Mouse (Mus musculus) midbrain, postnatal 0 days (tissue): ENCODE measurements around the gene Aagab. TPM values are rescaled to one million over a fixed set of nuclear protein-coding genes. Genes with fewer than 3 reads are reported as not detected.

Experiments used
- ATAC-seq: fragments of 200-750 bp; cut with Nextera tagmentation; 2 replicates; pipeline ENCODE4 v1.8.0; 2017; ENCODE audit warnings: moderate number of reproducible peaks, mild to moderate bottlenecking, moderate TSS enrichment, moderate library complexity; ENCODE audit not compliant: low FRiP score
- DNase-seq: peaks from one replicate; pipeline ENCODE4 v3.0.0-alpha.2; 2015; ENCODE audit warnings: low spot score
- H3K27ac ChIP-seq: fragments of 300-500 bp; sonication (generic); 2 replicates; pipeline ENCODE4 v1.5.1; 2014; ENCODE audit warnings: low read depth, mild to moderate bottlenecking, low read length, mixed read lengths
- H3K27me3 ChIP-seq: fragments of 300-500 bp; sonication (generic); 2 replicates; pipeline ENCODE4 v1.6.1; 2014; ENCODE audit warnings: low read length, control low read depth, mixed read lengths; ENCODE audit not compliant: insufficient read depth
- H3K36me3 ChIP-seq: fragments of 300-500 bp; sonication (generic); 2 replicates; pipeline ENCODE4 v1.6.1; 2014; ENCODE audit warnings: low read length, control low read depth, mixed read lengths; ENCODE audit not compliant: insufficient read depth
- H3K4me1 ChIP-seq: fragments of 300-500 bp; sonication (generic); 2 replicates; pipeline ENCODE4 v1.6.1; 2014; ENCODE audit warnings: mild to moderate bottlenecking, control low read depth, antibody characterized with exemption, low read length, mixed read lengths; ENCODE audit not compliant: insufficient read depth
- H3K4me2 ChIP-seq: fragments of 300-500 bp; sonication (generic); 2 replicates; pipeline ENCODE4 v1.6.1; 2014; ENCODE audit warnings: low read depth, mild to moderate bottlenecking, low read length, mixed read lengths; ENCODE audit not compliant: poor library complexity, severe bottlenecking
- H3K4me3 ChIP-seq: fragments of 300-500 bp; sonication (generic); 2 replicates; pipeline ENCODE4 v1.5.1; 2014; ENCODE audit warnings: low read depth, mild to moderate bottlenecking, low read length, moderate library complexity
- H3K9ac ChIP-seq: fragments of 300-500 bp; sonication (generic); replicated peaks from 2 replicates; pipeline ENCODE4 v1.6.1; 2014; ENCODE audit warnings: mild to moderate bottlenecking, low read length, moderate library complexity, mixed read lengths; ENCODE audit not compliant: poor library complexity, severe bottlenecking
- H3K9me3 ChIP-seq: fragments of 300-500 bp; sonication (generic); 2 replicates; pipeline ENCODE4 v1.6.1; 2016; ENCODE audit warnings: low read length, control low read depth
- CTCF ChIP-seq: IDR thresholded peaks from 2 replicates; pipeline ENCODE4 v1.5.1; 2016; ENCODE audit warnings: antibody characterized with exemption, mild to moderate bottlenecking
- WGBS: fragments of 180-500 bp; shearing (Covaris S2); extraction: QIAGEN DNeasy Blood & Tissue Kit; methylation state at CpG from one replicate; pipeline ENCODE4 v1.1.7; 2014; 5-methylcytosine and 5-hydroxymethylcytosine counted together
- polyA plus RNA-seq: library from polyadenylated mRNA; unstranded; fragments of >200 nt; fragmentation: Nextera tagmentation; extraction: Ambion mirVana; gene quantifications from 2 replicates; pipeline ENCODE4 v1.2.1, GENCODE M21; 2015
- total RNA-seq: library from RNA; depleted of rRNA; stranded (reverse); fragments of >200 nt; gene quantifications from 2 replicates; pipeline ENCODE4 v1.2.3, GENCODE M21; 2014

The Aagab gene
- total and polyA plus RNA-seq, 2 experiments from 2014 or later: 39.1 to 58.9 TPM

- 83% methylated on average over 2 of the region's 2 CpGs for WGBS
- Histone ChIP-seq H3K9ac (no peak overlapping the region), H3K27ac (no peak overlapping the region), H3K9me3 (no peaks in the 10 kb centered on the region), H3K36me3 (no peaks in the 10 kb centered on the region), H3K4me1 (no peaks in the 10 kb centered on the region), H3K4me3 (no peak overlapping the region), H3K4me2 (no peak overlapping the region), H3K27me3 (no peaks in the 10 kb centered on the region)
- ATAC-seq: no peak
- DNase-seq: no peak
- no peak for TF ChIP-seq CTCF
Observed at GRCm38 (mm10) chr9:63563436-63563835, 39.0 kb upstream of the Aagab start.

GRCm38 (mm10) chr9:63568314-63568713 lies 34.1 kb upstream of the Aagab start:
- WGBS: 61% methylated on average over 6 of the region's 6 CpGs
- Histone ChIP-seq H3K27ac (no peak overlapping the region), H3K4me2 (no peak overlapping the region)

GRCm38 (mm10) chr9:63568808-63569207 lies 33.7 kb upstream of the Aagab start:
- no peak overlapping the region for H3K9ac ChIP-seq
- 22% methylated on average over 8 of the region's 8 CpGs for WGBS
- ATAC-seq (no peak), DNase-seq (peak; percentile 34)
- no peaks in the 10 kb centered on the region for H3K36me3 ChIP-seq
- H3K27ac ChIP-seq: no peak overlapping the region
- no peaks in the 10 kb centered on the region for H3K27me3 ChIP-seq
- no peak overlapping the region for H3K4me3 ChIP-seq
- TF ChIP-seq CTCF: no peak
- no peaks in the 10 kb centered on the region for H3K9me3 ChIP-seq
- H3K4me2 ChIP-seq: no peak overlapping the region
- H3K4me1 ChIP-seq: no peaks in the 10 kb centered on the region; the same call in 1 of the 2 replicates

More at GRCm38 (mm10) chr9:63568314-63568713, 34.1 kb upstream of the Aagab start:
- H3K9me3 ChIP-seq: no peaks in the 10 kb centered on the region
- ATAC-seq (no peak), DNase-seq (no peak)
- no peaks in the 10 kb centered on the region; the same call in 1 of the 2 replicates for H3K4me1 ChIP-seq
- no peaks in the 10 kb centered on the region for H3K27me3 ChIP-seq
- no peak overlapping the region for H3K9ac ChIP-seq
- no peaks in the 10 kb centered on the region for H3K36me3 ChIP-seq
- TF ChIP-seq CTCF: no peak
- no peak overlapping the region for H3K4me3 ChIP-seq

GRCm38 (mm10) chr9:63571895-63572294 lies 30.6 kb upstream of the Aagab start:
- WGBS: 31% methylated on average over 6 of the region's 6 CpGs
- Histone ChIP-seq H3K27me3 (no peaks in the 10 kb centered on the region), H3K4me1 (no peaks in the 10 kb centered on the region; the same call in 1 of the 2 replicates), H3K36me3 (no peaks in the 10 kb centered on the region), H3K9me3 (no peaks in the 10 kb centered on the region), H3K9ac (no peak overlapping the region), H3K4me2 (no peak overlapping the region), H3K4me3 (no peak overlapping the region), H3K27ac (no peak overlapping the region)
- ATAC-seq: no peak
- TF ChIP-seq CTCF: no peak
- no peak for DNase-seq

- Histone ChIP-seq H3K9ac (no peak overlapping the region), H3K27me3 (no peaks in the 10 kb centered on the region), H3K36me3 (no peaks in the 10 kb centered on the region), H3K4me1 (no peaks in the 10 kb centered on the region; the same call in 1 of the 2 replicates), H3K4me3 (no peak overlapping the region), H3K9me3 (no peaks in the 10 kb centered on the region), H3K27ac (no peak overlapping the region), H3K4me2 (no peak overlapping the region)
- 81% methylated on average over 7 of the region's 7 CpGs for WGBS
- ATAC-seq (no peak), DNase-seq (no peak)
- peak; percentile 39 for TF ChIP-seq CTCF
Observed at GRCm38 (mm10) chr9:63572874-63573273, 29.6 kb upstream of the Aagab start.

- DNase-seq (no peak), ATAC-seq (no peak)
- Histone ChIP-seq H3K27ac (no peak overlapping the region), H3K27me3 (no peaks in the 10 kb centered on the region), H3K36me3 (no peaks in the 10 kb centered on the region), H3K4me3 (no peak overlapping the region), H3K9me3 (no peaks in the 10 kb centered on the region), H3K4me1 (no peaks in the 10 kb centered on the region), H3K9ac (no peak overlapping the region), H3K4me2 (no peak overlapping the region)
- TF ChIP-seq CTCF: no peak
- WGBS: 90% methylated on average over 3 of the region's 3 CpGs
Observed at GRCm38 (mm10) chr9:63577469-63577868, 25.0 kb upstream of the Aagab start.
